Mouse (Mus musculus): ENCODE measurements around the gene Cep170. TPM values are rescaled to one million over a fixed set of nuclear protein-coding genes. Genes with fewer than 3 reads are reported as not detected.

The Cep170 gene
- total and polyA plus RNA-seq, 2 experiments, result 1.6 to 6.4 TPM

- Histone ChIP-seq H3K4me1 (ENCODE audit: control insufficient read depth, insufficient read depth, low read length) (peaks cover 2% of the 10 kb centered on the region), H3K9ac (ENCODE audit: low read depth, low read length) (no peak overlapping the region), H3K27ac (replicated peaks; ENCODE audit: insufficient read depth, low read depth, low read length) (no peak overlapping the region), H3K27me3 (ENCODE audit: control insufficient read depth, insufficient read depth, low read length) (no peaks in the 10 kb centered on the region), H3K79me2 (ENCODE audit: control insufficient read depth, insufficient read depth, low read length) (no peaks in the 10 kb centered on the region; the same call in 1 of the 2 replicates), H3K4me3 (ENCODE audit: insufficient read depth, low read depth, low read length) (no peak overlapping the region), H3K36me3 (ENCODE audit: control insufficient read depth, insufficient read depth, low read length) (peaks cover 8% of the 10 kb centered on the region)
- 82% methylated on average over 6 of the region's 6 CpGs for WGBS
- no peak for DNase-seq (ENCODE audit: extremely low read depth, low read depth, low spot score)
- TF ChIP-seq CTCF (IDR thresholded peaks at IDR 0.05; ENCODE audit: low read depth, low read length) (no peak), POLR2A (IDR thresholded peaks at IDR 0.05; ENCODE audit: extremely low read depth, insufficient read depth, low read length) (no peak)
Observed at GRCm38 (mm10) chr1:176834880-176835279, 21.0 kb upstream of the Cep170 start.

DNA sequence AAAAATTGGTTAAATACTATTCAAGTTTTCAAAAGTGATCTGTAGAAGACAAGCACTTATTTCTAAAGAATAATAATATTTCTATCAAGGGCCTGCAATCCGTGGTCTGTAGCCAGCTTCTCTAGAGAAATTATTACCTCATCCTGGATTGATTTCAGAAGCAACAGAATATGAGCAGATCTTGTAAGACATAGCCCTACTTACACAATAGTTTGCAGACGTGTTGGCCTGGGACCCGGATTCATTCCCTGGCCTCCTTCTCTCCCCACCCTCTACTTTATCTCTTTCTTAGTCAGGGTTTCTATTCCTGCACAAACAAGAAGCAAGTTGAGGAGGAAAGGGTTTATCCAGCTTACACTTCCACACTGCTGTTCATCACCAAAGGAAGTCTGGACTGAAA lies 20.1 kb upstream of the Cep170 start:
- Histone ChIP-seq H3K27me3 (ENCODE audit: control insufficient read depth, insufficient read depth, low read length) (no peaks in the 10 kb centered on the region), H3K9ac (ENCODE audit: low read depth, low read length) (no peak overlapping the region), H3K27ac (replicated peaks; ENCODE audit: insufficient read depth, low read depth, low read length) (no peak overlapping the region), H3K79me2 (ENCODE audit: control insufficient read depth, insufficient read depth, low read length) (no peaks in the 10 kb centered on the region; the same call in 1 of the 2 replicates), H3K36me3 (ENCODE audit: control insufficient read depth, insufficient read depth, low read length) (peaks cover 9% of the 10 kb centered on the region), H3K4me3 (ENCODE audit: insufficient read depth, low read depth, low read length) (no peak overlapping the region), H3K4me1 (ENCODE audit: control insufficient read depth, insufficient read depth, low read length) (peaks cover 2% of the 10 kb centered on the region)
- DNase-seq (ENCODE audit: extremely low read depth, low read depth, low spot score), result no peak
- WGBS, result 33% methylated on average over 3 of the region's 3 CpGs
- no peak for TF ChIP-seq CTCF (IDR thresholded peaks at IDR 0.05; ENCODE audit: low read depth, low read length)

DNA sequence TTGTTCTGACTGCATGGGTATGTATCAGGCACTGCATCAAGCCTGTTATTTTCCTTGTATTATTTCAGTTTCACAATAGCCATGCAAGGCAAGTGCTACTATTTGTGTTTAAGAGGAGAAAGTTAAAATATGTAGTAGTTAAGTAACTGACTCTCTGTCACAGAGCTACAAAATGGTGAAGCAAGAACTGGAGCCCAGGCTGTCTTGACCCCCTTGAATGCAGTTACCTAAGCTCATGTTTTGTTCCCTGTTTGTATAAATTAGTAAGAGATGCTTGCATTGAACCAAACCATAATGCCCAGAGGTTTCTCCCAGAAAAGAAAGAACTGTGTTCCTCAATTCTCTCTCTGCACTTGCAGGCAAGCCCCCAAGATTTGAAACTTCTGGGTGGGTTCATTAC lies 19.4 kb upstream of the Cep170 start:
- H3K27me3 ChIP-seq (ENCODE audit: control insufficient read depth, insufficient read depth, low read length), result no peaks in the 10 kb centered on the region
- TF ChIP-seq POLR2A (IDR thresholded peaks at IDR 0.05; ENCODE audit: extremely low read depth, insufficient read depth, low read length), result no peak
- TF ChIP-seq CTCF (IDR thresholded peaks at IDR 0.05; ENCODE audit: low read depth, low read length), result no peak
- H3K9ac ChIP-seq (ENCODE audit: low read depth, low read length), result no peak overlapping the region
- H3K27ac ChIP-seq (replicated peaks; ENCODE audit: insufficient read depth, low read depth, low read length), result no peak overlapping the region
- H3K4me1 ChIP-seq (ENCODE audit: control insufficient read depth, insufficient read depth, low read length), result peaks cover 2% of the 10 kb centered on the region
- no peak for DNase-seq (ENCODE audit: extremely low read depth, low read depth, low spot score)
- H3K79me2 ChIP-seq (ENCODE audit: control insufficient read depth, insufficient read depth, low read length), result peaks cover 3% of the 10 kb centered on the region; the same call in 1 of the 2 replicates
- peaks cover 9% of the 10 kb centered on the region for H3K36me3 ChIP-seq (ENCODE audit: control insufficient read depth, insufficient read depth, low read length)
- no peak overlapping the region for H3K4me3 ChIP-seq (ENCODE audit: insufficient read depth, low read depth, low read length)

GRCm38 (mm10) chr1:176832607-176833006 lies 18.7 kb upstream of the Cep170 start:
- Histone ChIP-seq H3K9ac (ENCODE audit: low read depth, low read length) (no peak overlapping the region), H3K4me1 (ENCODE audit: control insufficient read depth, insufficient read depth, low read length) (peaks cover 2% of the 10 kb centered on the region), H3K36me3 (ENCODE audit: control insufficient read depth, insufficient read depth, low read length) (peaks cover 9% of the 10 kb centered on the region), H3K79me2 (ENCODE audit: control insufficient read depth, insufficient read depth, low read length) (peaks cover 3% of the 10 kb centered on the region; the same call in 1 of the 2 replicates), H3K4me3 (ENCODE audit: insufficient read depth, low read depth, low read length) (no peak overlapping the region), H3K27ac (replicated peaks; ENCODE audit: insufficient read depth, low read depth, low read length) (no peak overlapping the region), H3K27me3 (ENCODE audit: control insufficient read depth, insufficient read depth, low read length) (no peaks in the 10 kb centered on the region)
- WGBS, result 70% methylated on average over 8 of the region's 8 CpGs
- no peak for TF ChIP-seq POLR2A (IDR thresholded peaks at IDR 0.05; ENCODE audit: extremely low read depth, insufficient read depth, low read length)
- TF ChIP-seq CTCF (IDR thresholded peaks at IDR 0.05; ENCODE audit: low read depth, low read length), result no peak
- no peak for DNase-seq (ENCODE audit: extremely low read depth, low read depth, low spot score)

DNA sequence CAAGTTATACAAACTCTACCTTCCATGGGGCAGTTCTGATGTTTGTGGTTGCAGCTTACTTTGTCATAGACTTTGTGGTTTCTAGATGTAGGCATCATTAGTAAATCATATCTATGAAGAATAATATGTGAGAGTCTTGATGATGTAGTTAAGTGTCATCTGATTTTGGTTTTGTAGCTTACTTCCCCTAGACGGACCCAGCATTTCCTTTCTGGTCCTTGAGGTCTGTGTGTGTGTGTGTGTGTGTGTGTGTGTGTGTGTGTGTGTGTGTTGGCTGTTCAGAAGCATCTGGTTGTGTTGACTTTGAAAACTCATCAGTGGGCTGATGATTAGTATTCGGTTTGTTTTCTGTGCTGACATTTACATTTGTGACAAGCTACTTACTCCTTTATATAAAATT lies 18.2 kb upstream of the Cep170 start:
- H3K27ac ChIP-seq (replicated peaks; ENCODE audit: insufficient read depth, low read depth, low read length), result no peak overlapping the region
- H3K27me3 ChIP-seq (ENCODE audit: control insufficient read depth, insufficient read depth, low read length), result no peaks in the 10 kb centered on the region
- peaks cover 2% of the 10 kb centered on the region for H3K4me1 ChIP-seq (ENCODE audit: control insufficient read depth, insufficient read depth, low read length)
- no peak overlapping the region for H3K9ac ChIP-seq (ENCODE audit: low read depth, low read length)
- TF ChIP-seq POLR2A (IDR thresholded peaks at IDR 0.05; ENCODE audit: extremely low read depth, insufficient read depth, low read length) (no peak), CTCF (IDR thresholded peaks at IDR 0.05; ENCODE audit: low read depth, low read length) (no peak)
- no peak overlapping the region for H3K4me3 ChIP-seq (ENCODE audit: insufficient read depth, low read depth, low read length)
- DNase-seq (ENCODE audit: extremely low read depth, low read depth, low spot score), result no peak
- 82% methylated on average over 2 of the region's 2 CpGs for WGBS
- H3K36me3 ChIP-seq (ENCODE audit: control insufficient read depth, insufficient read depth, low read length), result peaks cover 9% of the 10 kb centered on the region
- peaks cover 5% of the 10 kb centered on the region; the same call in 1 of the 2 replicates for H3K79me2 ChIP-seq (ENCODE audit: control insufficient read depth, insufficient read depth, low read length)

- Histone ChIP-seq H3K79me2 (ENCODE audit: control insufficient read depth, insufficient read depth, low read length) (peaks cover 5% of the 10 kb centered on the region; the same call in 1 of the 2 replicates), H3K9ac (ENCODE audit: low read depth, low read length) (no peak overlapping the region), H3K27me3 (ENCODE audit: control insufficient read depth, insufficient read depth, low read length) (no peaks in the 10 kb centered on the region), H3K4me3 (ENCODE audit: insufficient read depth, low read depth, low read length) (no peak overlapping the region), H3K4me1 (ENCODE audit: control insufficient read depth, insufficient read depth, low read length) (peaks cover 11% of the 10 kb centered on the region), H3K36me3 (ENCODE audit: control insufficient read depth, insufficient read depth, low read length) (peaks cover 9% of the 10 kb centered on the region), H3K27ac (replicated peaks; ENCODE audit: insufficient read depth, low read depth, low read length) (no peak overlapping the region)
- 94% methylated on average over 12 of the region's 12 CpGs for WGBS
- TF ChIP-seq POLR2A (IDR thresholded peaks at IDR 0.05; ENCODE audit: extremely low read depth, insufficient read depth, low read length), result no peak
- no peak for TF ChIP-seq CTCF (IDR thresholded peaks at IDR 0.05; ENCODE audit: low read depth, low read length)
- DNase-seq (ENCODE audit: extremely low read depth, low read depth, low spot score), result no peak
Observed at GRCm38 (mm10) chr1:176828666-176829065, 14.8 kb upstream of the Cep170 start.
